Mouse (Mus musculus) midbrain, postnatal 0 days (tissue): ENCODE results near the gene Stac3. TPM values are rescaled to one million over a fixed set of nuclear protein-coding genes. Genes with fewer than 3 reads are reported as not detected.

ENCODE experiments used
- ATAC-seq: fragments of 200-750 bp; cut with Nextera tagmentation; 2 replicates; pipeline ENCODE4 v1.8.0; 2017; ENCODE audit warnings: moderate number of reproducible peaks, mild to moderate bottlenecking, moderate TSS enrichment, moderate library complexity; ENCODE audit not compliant: low FRiP score
- DNase-seq: peaks from one replicate; pipeline ENCODE4 v3.0.0-alpha.2; 2015; ENCODE audit warnings: low spot score
- H3K27ac ChIP-seq: fragments of 300-500 bp; sonication (generic); 2 replicates; pipeline ENCODE4 v1.5.1; 2014; ENCODE audit warnings: low read depth, mild to moderate bottlenecking, low read length, mixed read lengths
- H3K27me3 ChIP-seq: fragments of 300-500 bp; sonication (generic); 2 replicates; pipeline ENCODE4 v1.6.1; 2014; ENCODE audit warnings: low read length, control low read depth, mixed read lengths; ENCODE audit not compliant: insufficient read depth
- H3K36me3 ChIP-seq: fragments of 300-500 bp; sonication (generic); 2 replicates; pipeline ENCODE4 v1.6.1; 2014; ENCODE audit warnings: low read length, control low read depth, mixed read lengths; ENCODE audit not compliant: insufficient read depth
- H3K4me1 ChIP-seq: fragments of 300-500 bp; sonication (generic); 2 replicates; pipeline ENCODE4 v1.6.1; 2014; ENCODE audit warnings: mild to moderate bottlenecking, control low read depth, antibody characterized with exemption, low read length, mixed read lengths; ENCODE audit not compliant: insufficient read depth
- H3K4me2 ChIP-seq: fragments of 300-500 bp; sonication (generic); 2 replicates; pipeline ENCODE4 v1.6.1; 2014; ENCODE audit warnings: low read depth, mild to moderate bottlenecking, low read length, mixed read lengths; ENCODE audit not compliant: poor library complexity, severe bottlenecking
- H3K4me3 ChIP-seq: fragments of 300-500 bp; sonication (generic); 2 replicates; pipeline ENCODE4 v1.5.1; 2014; ENCODE audit warnings: low read depth, mild to moderate bottlenecking, low read length, moderate library complexity
- H3K9ac ChIP-seq: fragments of 300-500 bp; sonication (generic); replicated peaks from 2 replicates; pipeline ENCODE4 v1.6.1; 2014; ENCODE audit warnings: mild to moderate bottlenecking, low read length, moderate library complexity, mixed read lengths; ENCODE audit not compliant: poor library complexity, severe bottlenecking
- H3K9me3 ChIP-seq: fragments of 300-500 bp; sonication (generic); 2 replicates; pipeline ENCODE4 v1.6.1; 2016; ENCODE audit warnings: low read length, control low read depth
- CTCF ChIP-seq: IDR thresholded peaks from 2 replicates; pipeline ENCODE4 v1.5.1; 2016; ENCODE audit warnings: antibody characterized with exemption, mild to moderate bottlenecking
- WGBS: fragments of 180-500 bp; shearing (Covaris S2); extraction: QIAGEN DNeasy Blood & Tissue Kit; methylation state at CpG from one replicate; pipeline ENCODE4 v1.1.7; 2014; 5-methylcytosine and 5-hydroxymethylcytosine counted together
- polyA plus RNA-seq: library from polyadenylated mRNA; unstranded; fragments of >200 nt; fragmentation: Nextera tagmentation; extraction: Ambion mirVana; gene quantifications from 2 replicates; pipeline ENCODE4 v1.2.1, GENCODE M21; 2015
- total RNA-seq: library from RNA; depleted of rRNA; stranded (reverse); fragments of >200 nt; gene quantifications from 2 replicates; pipeline ENCODE4 v1.2.3, GENCODE M21; 2014

Gene Stac3
- total and polyA plus RNA-seq, 2 experiments from 2014 or later = 0.51 to 1.2 TPM

DNA sequence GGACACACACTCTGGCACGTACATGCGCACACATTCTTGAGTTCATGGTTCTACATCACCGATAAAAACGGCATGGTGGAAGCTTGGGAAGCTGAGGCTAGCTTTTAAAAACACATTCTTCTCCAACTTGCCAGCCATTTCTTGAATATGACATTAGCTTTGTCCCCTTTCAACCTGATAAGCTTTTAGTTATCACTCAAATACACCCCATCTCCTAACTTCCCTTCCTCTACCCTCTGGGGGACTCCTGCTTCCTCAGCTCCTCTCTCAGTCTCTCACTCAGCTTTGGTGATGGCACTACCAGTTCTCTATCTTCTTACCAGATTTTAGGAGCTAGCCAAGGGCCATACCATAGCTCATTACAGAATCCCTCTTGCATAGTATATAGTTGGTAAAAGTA, 26.3 kb upstream of the Stac3 start:
- Histone ChIP-seq H3K9ac (no peak overlapping the region), H3K4me3 (no peak overlapping the region), H3K27ac (no peak overlapping the region), H3K4me2 (no peak overlapping the region), H3K36me3 (peaks cover 28% of the 10 kb centered on the region), H3K27me3 (no peaks in the 10 kb centered on the region), H3K9me3 (no peaks in the 10 kb centered on the region), H3K4me1 (no peaks in the 10 kb centered on the region)
- TF ChIP-seq CTCF = no peak
- over 99% methylated on average over 4 of the region's 4 CpGs for WGBS
- DNase-seq = no peak
- ATAC-seq = no peak

- Histone ChIP-seq H3K4me2 (no peak overlapping the region), H3K27ac (no peak overlapping the region), H3K4me1 (no peaks in the 10 kb centered on the region), H3K9me3 (no peaks in the 10 kb centered on the region), H3K4me3 (no peak overlapping the region), H3K27me3 (no peaks in the 10 kb centered on the region), H3K9ac (no peak overlapping the region), H3K36me3 (peaks cover 33% of the 10 kb centered on the region)
- no peak for TF ChIP-seq CTCF
- DNase-seq (no peak), ATAC-seq (no peak)
- 93% methylated on average over 3 of the region's 3 CpGs for whole genome bisulfite sequencing
Observed at GRCm38 (mm10) chr10:127476541-127476940, 24.9 kb upstream of the Stac3 start.

GRCm38 (mm10) chr10:127477301-127477700, 24.2 kb upstream of the Stac3 start:
- ATAC-seq = no peak
- WGBS = 83% methylated on average over 7 of the region's 7 CpGs
- H3K27ac ChIP-seq = no peak overlapping the region
- TF ChIP-seq CTCF = no peak
- no peak overlapping the region for H3K4me2 ChIP-seq
- H3K9me3 ChIP-seq = no peaks in the 10 kb centered on the region
- H3K27me3 ChIP-seq = no peaks in the 10 kb centered on the region
- H3K4me1 ChIP-seq = no peaks in the 10 kb centered on the region
- no peak overlapping the region for H3K9ac ChIP-seq
- no peak overlapping the region for H3K4me3 ChIP-seq
- no peak for DNase-seq
- H3K36me3 ChIP-seq = peaks cover 35% of the 10 kb centered on the region

- H3K36me3 ChIP-seq = peaks cover 41% of the 10 kb centered on the region
- 95% methylated on average over 4 of the region's 4 CpGs for WGBS
- ATAC-seq = no peak
- no peaks in the 10 kb centered on the region for H3K9me3 ChIP-seq
- no peak overlapping the region for H3K4me3 ChIP-seq
- DNase-seq = peak; percentile 72
- no peak overlapping the region for H3K9ac ChIP-seq
- TF ChIP-seq CTCF = peak; percentile 79
- H3K27ac ChIP-seq = no peak overlapping the region
- no peaks in the 10 kb centered on the region for H3K4me1 ChIP-seq
- no peak overlapping the region for H3K4me2 ChIP-seq
- H3K27me3 ChIP-seq = no peaks in the 10 kb centered on the region
Observed at GRCm38 (mm10) chr10:127479131-127479530, 22.4 kb upstream of the Stac3 start.

DNA sequence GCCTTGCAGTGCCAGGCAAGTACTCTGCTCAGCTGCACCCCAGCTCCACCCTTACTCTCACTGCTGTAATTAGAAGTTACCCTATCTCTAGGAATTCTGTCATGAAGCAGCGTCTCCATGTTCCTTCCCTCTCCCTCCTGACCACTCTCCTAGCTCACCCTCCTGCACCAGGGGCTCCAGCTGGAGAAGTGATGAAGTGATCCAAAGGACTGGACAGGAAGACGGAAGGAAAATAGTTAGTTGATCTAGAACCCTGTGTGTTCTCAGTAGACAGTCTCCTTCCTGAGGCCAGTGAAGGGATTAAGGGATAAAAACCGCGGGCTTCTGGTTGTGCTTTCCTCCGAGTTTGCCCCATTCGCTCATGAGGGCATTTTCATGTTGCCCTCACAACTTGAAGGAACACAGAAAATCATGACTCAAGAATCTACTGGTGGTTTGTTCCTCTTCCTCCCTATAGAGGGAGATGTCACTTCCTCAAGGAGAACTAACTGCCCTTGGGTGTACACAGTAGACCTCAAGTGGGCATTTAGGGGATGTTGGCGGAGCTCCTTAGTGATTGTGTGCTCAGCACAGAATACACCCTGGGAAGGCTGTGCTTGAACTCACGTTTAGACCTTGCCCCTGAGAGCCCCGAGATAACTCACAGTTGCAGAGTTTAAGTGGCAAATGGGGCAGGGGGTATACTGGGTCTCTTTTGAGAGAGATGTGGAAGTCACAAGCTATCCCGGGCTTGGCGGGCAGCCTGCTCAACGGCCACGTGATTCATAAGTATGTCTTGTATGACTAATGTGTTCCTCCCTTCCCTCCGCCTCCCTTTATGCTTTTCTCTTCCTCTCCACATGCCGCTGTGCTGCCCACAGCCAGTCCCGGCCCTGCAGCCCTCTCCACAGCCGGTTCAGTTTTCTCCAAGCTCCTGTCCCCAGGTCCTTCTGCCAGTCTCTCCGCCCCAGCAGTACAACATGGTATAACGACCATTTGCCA, 20.4 kb upstream of the Stac3 start:
- 86% methylated on average over 19 of the region's 19 CpGs for WGBS
- no peak for ATAC-seq
- TF ChIP-seq CTCF = no peak

DNA sequence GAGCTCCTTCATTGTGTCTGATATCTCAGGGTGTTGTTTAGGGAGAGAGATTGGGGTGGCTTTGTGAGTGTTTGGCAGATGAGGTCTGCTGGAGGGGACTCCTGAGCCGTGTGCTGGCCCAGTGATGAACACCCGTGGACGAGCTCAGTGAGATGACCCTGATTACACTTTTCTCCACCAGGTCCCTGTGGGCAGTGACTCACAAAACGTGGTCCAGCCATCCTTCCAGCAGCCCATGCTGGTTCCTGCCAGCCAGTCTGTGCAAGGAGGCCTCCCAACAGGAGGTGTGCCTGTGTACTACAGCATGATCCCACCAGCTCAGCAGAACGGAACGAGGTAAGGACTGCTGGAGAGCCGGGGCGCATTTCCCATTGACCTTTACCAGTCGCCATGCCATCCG, 16.3 kb upstream of the Stac3 start:
- TF ChIP-seq CTCF = no peak
- Histone ChIP-seq H3K9me3 (no peaks in the 10 kb centered on the region), H3K36me3 (peaks cover 52% of the 10 kb centered on the region), H3K9ac (no peak overlapping the region), H3K4me1 (no peaks in the 10 kb centered on the region), H3K27ac (no peak overlapping the region), H3K4me2 (no peak overlapping the region), H3K27me3 (no peaks in the 10 kb centered on the region), H3K4me3 (no peak overlapping the region)
- ATAC-seq = no peak
- no peak for DNase-seq
- WGBS = 93% methylated on average over 10 of the region's 10 CpGs

More for the DNA sequence above, 20.4 kb upstream of the Stac3 start:
- Histone ChIP-seq H3K9me3 (no peaks in the 10 kb centered on the region), H3K27me3 (no peaks in the 10 kb centered on the region), H3K36me3 (peaks cover 48% of the 10 kb centered on the region), H3K27ac (no peak overlapping the region), H3K4me3 (no peak overlapping the region), H3K9ac (no peak overlapping the region), H3K4me1 (no peaks in the 10 kb centered on the region), H3K4me2 (no peak overlapping the region)
- no peak for DNase-seq
